Mouse (Mus musculus) hindbrain, embryonic 15.5 days (tissue): ENCODE results near the gene Fjx1. TPM values are rescaled to one million over a fixed set of nuclear protein-coding genes. Genes with fewer than 3 reads are reported as not detected.

Experiments
- ATAC-seq: fragments of 200-750 bp; cut with Nextera tagmentation; 2 replicates; pipeline ENCODE4 v1.8.0; 2017; ENCODE audit warnings: low read depth, moderate number of reproducible peaks, moderate TSS enrichment; ENCODE audit not compliant: low FRiP score
- H3K27ac ChIP-seq: fragments of 300-500 bp; sonication (generic); replicated peaks from 2 replicates; pipeline ENCODE4 v1.5.1; 2015; ENCODE audit warnings: mild to moderate bottlenecking, inconsistent platforms
- H3K27me3 ChIP-seq: fragments of 300-500 bp; sonication (generic); 2 replicates; pipeline ENCODE4 v1.6.1; 2015; ENCODE audit warnings: control low read depth, inconsistent platforms
- H3K36me3 ChIP-seq: fragments of 300-500 bp; sonication (generic); 2 replicates; pipeline ENCODE4 v1.6.1; 2015; ENCODE audit warnings: control low read depth, inconsistent platforms
- H3K4me1 ChIP-seq: fragments of 300-500 bp; sonication (generic); replicated peaks from 2 replicates; pipeline ENCODE4 v1.6.1; 2015; ENCODE audit warnings: control low read depth, inconsistent platforms
- H3K4me2 ChIP-seq: fragments of 300-500 bp; sonication (generic); 2 replicates; pipeline ENCODE4 v1.6.1; 2015; ENCODE audit warnings: moderate library complexity, mild to moderate bottlenecking, inconsistent platforms
- H3K4me3 ChIP-seq: fragments of 300-500 bp; sonication (generic); 2 replicates; pipeline ENCODE4 v1.5.1; 2015; ENCODE audit warnings: mild to moderate bottlenecking, inconsistent platforms
- H3K9ac ChIP-seq: fragments of 300-500 bp; sonication (generic); 2 replicates; pipeline ENCODE4 v1.6.1; 2015; ENCODE audit warnings: inconsistent platforms
- H3K9me3 ChIP-seq: fragments of 300-500 bp; sonication (generic); 2 replicates; pipeline ENCODE4 v1.6.1; 2016; ENCODE audit warnings: control low read depth, inconsistent platforms
- WGBS: fragments of 180-500 bp; shearing (Covaris S2); methylation state at CpG from one replicate; pipeline ENCODE4 v1.1.7; 2015; 5-methylcytosine and 5-hydroxymethylcytosine counted together
- polyA plus RNA-seq: library from polyadenylated mRNA; unstranded; fragments of >200 nt; fragmentation: Nextera tagmentation; extraction: Ambion mirVana; gene quantifications from 2 replicates; pipeline ENCODE4 v1.2.1, GENCODE M21; 2015

The Fjx1 gene
- polyA plus RNA-seq, 1 experiment from 2014 or later, result 40.1 TPM

DNA sequence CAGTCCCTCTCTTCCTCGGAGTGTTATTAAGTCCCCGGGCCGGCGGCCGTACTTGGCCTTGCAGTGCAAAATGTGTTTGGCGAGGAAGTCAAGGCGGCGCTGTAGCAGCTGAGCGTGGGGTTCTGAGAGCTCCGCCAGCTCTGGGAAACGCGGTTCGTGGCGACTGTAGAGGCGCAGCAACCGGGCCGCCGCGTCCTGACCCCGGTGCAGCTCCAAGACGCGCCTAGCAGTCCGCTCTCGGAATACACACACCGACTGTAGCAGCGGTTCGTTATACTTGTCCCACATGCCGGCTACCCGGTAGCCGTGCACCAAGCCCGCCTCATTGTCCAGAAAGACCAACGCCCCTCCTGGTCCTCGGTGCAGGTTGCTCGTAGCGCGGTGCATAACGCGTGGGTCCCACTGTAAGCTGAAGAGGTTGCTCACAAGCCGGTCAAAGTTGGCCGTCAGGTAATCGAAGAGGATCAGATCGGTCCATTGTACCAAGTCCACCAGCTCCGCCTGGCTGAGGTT, 2.0 kb downstream of the Fjx1 start:
- Histone ChIP-seq H3K9ac (peak overlapping the region; percentile 64), H3K27ac (peak overlapping the region; percentile 94), H3K36me3 (no peaks in the 10 kb centered on the region), H3K9me3 (no peaks in the 10 kb centered on the region), H3K4me1 (peaks cover 33% of the 10 kb centered on the region), H3K4me3 (peak overlapping the region; percentile 73), H3K27me3 (no peaks in the 10 kb centered on the region), H3K4me2 (peak overlapping the region; percentile 61)
- under 1% methylated on average over 43 of the region's 43 CpGs for WGBS
- ATAC-seq, result peak; percentile 32

DNA sequence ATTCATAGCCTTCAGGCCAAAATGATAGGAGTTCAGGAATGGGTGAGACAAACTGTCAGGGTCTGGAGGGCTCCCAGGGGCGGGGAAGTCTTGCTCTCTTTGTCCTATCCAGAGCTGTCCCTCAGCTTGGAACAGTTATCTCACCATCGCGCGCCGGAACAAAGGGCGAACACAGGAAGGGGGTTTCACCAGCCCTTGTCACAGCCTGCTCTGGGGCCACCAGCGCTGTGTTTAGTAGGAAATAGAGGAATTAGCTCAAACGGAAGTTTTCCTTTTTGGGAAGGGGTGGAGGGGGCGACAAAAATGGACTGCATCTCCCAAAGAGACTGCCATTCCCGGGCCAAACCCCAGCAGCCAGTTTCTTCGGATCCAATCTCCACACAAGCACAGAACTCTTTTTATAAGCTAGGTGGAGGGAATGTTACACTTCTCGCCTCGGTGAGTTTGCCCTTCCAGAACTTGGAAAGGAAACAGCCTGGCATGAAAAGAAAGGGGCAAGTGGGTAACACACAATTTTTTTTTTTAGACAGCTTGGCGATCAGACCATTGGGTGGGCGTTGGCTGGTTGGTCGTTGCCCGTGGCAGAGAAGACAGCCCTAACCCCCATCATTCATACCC, 2.6 kb downstream of the Fjx1 start:
- Histone ChIP-seq H3K36me3 (no peaks in the 10 kb centered on the region), H3K4me3 (peak overlapping the region; percentile 73), H3K4me2 (peak overlapping the region; percentile 61), H3K4me1 (peaks cover 33% of the 10 kb centered on the region), H3K27me3 (no peaks in the 10 kb centered on the region), H3K9me3 (no peaks in the 10 kb centered on the region), H3K27ac (peak overlapping the region; percentile 94), H3K9ac (peak overlapping the region; percentile 64)
- no peak for ATAC-seq
- WGBS, result under 1% methylated on average over 17 of the region's 17 CpGs

DNA sequence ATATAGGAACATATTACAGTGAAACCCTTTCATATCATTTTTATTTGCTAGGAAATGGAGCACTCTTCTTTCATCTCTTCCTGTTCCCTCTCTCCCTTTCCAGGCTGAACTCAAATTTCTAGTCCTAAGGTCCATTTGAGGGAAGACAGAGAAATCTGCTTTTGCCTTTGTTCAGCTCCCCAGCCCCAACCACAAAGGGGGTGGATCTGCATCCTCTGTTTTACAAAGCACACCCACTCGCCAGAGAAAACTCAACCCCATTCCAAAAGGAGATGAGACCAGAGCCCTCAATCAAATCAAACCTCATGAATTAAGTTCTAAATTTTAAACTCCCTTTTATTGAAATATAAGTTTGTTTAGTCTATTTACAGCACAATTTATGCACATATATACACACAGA, 3.2 kb downstream of the Fjx1 start:
- Histone ChIP-seq H3K27ac (peak overlapping the region; percentile 49; the same call in 1 of the 2 replicates), H3K27me3 (no peaks in the 10 kb centered on the region), H3K36me3 (no peaks in the 10 kb centered on the region), H3K4me3 (peak overlapping the region; percentile 73), H3K4me1 (peaks cover 33% of the 10 kb centered on the region), H3K4me2 (peak overlapping the region; percentile 61), H3K9ac (peak overlapping the region; percentile 41), H3K9me3 (no peaks in the 10 kb centered on the region)
- WGBS, result 11% methylated on average over 1 of the region's 1 CpGs
- ATAC-seq, result no peak

DNA sequence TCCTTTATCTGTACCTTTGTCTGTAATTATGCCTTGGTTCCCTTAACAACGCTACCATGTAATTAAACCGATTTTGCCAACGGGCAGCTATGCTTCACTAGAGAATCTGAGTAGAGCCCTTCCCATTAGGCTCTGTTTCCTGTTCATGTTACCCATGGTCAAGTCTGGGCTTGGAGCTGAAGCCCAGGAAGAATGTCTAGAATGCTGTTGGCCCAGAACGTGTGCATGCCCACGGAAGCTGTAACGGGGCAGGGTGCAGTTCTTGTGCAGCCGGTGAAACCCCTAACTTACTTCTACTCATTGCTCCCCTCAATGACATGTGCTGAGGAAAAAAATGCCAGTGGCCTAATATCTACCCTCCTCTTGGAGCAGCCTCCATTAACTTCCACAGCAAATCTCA, 4.5 kb downstream of the Fjx1 start:
- no peak for ATAC-seq
- Histone ChIP-seq H3K9ac (no peak overlapping the region), H3K4me2 (peak overlapping the region; percentile 61), H3K36me3 (no peaks in the 10 kb centered on the region), H3K27ac (no peak overlapping the region), H3K9me3 (no peaks in the 10 kb centered on the region), H3K27me3 (no peaks in the 10 kb centered on the region), H3K4me3 (no peak overlapping the region), H3K4me1 (peaks cover 30% of the 10 kb centered on the region)
- 64% methylated on average over 7 of the region's 7 CpGs for WGBS

DNA sequence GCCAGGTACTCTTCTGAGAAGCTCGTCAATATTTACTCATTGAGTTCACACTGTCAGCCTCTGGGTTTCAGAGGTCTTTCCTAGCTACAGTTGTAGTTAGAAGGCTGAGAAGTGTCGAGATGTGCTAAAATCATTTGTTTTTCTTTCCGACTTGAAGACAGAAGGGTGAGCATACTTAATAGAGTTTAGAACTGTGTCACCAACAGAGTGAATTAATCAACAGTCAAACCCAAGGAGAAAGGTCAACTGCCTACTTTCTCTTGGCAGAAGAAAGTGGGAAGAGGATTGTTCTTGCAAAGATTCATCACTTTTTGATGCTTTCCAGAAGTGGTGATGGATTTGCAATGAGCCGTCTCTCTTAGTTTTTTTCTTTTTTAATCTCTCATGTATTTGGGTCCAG, 5.4 kb downstream of the Fjx1 start:
- 68% methylated on average over 4 of the region's 4 CpGs for WGBS
- H3K36me3 ChIP-seq, result no peaks in the 10 kb centered on the region
- H3K4me3 ChIP-seq, result no peak overlapping the region

DNA sequence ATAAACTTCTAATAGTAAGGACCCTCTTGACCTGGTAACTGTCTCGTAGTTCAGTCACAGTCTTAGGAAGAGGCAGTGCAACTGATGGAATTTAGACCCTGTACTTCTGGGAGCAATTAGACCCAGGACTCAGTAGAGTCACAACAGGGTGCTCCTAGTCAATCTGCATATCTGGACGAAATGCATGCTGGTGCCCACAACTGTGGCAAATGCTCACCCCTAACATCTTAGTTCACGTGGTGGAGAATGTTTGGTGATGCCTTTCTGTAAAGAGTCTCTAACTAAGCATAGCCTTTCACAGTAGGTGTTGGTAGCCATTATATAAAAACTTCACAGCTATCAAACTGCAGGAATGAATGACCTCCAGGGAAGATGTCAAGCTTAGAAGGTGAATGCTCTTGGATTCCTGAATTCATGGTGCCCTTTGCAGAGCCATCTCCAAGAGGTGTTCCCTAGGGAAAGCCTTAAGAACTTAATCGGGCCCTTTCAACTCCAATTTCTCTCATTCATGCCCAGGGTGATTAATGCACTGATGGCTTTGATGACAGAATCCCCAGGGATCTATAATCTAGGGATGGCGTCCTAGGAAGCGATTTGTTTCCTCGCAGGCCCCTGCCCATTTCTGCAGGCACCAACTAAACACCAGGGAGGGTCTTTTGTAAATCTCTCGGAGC, 14.8 kb downstream of the Fjx1 start:
- no peak for ATAC-seq
- no peak overlapping the region for H3K4me3 ChIP-seq
- WGBS, result 28% methylated on average over 8 of the region's 8 CpGs
- no peaks in the 10 kb centered on the region for H3K4me1 ChIP-seq
- no peaks in the 10 kb centered on the region for H3K36me3 ChIP-seq
- H3K27me3 ChIP-seq, result no peaks in the 10 kb centered on the region
- no peak overlapping the region for H3K27ac ChIP-seq
- H3K4me2 ChIP-seq, result no peak overlapping the region
- H3K9ac ChIP-seq, result no peak overlapping the region
- H3K9me3 ChIP-seq, result no peaks in the 10 kb centered on the region

More for the DNA sequence above, 5.4 kb downstream of the Fjx1 start:
- H3K9me3 ChIP-seq, result no peaks in the 10 kb centered on the region
- H3K27me3 ChIP-seq, result no peaks in the 10 kb centered on the region
- no peak for ATAC-seq
- no peak overlapping the region for H3K27ac ChIP-seq
- no peak overlapping the region for H3K4me2 ChIP-seq
- peaks cover 22% of the 10 kb centered on the region for H3K4me1 ChIP-seq
- no peak overlapping the region for H3K9ac ChIP-seq

DNA sequence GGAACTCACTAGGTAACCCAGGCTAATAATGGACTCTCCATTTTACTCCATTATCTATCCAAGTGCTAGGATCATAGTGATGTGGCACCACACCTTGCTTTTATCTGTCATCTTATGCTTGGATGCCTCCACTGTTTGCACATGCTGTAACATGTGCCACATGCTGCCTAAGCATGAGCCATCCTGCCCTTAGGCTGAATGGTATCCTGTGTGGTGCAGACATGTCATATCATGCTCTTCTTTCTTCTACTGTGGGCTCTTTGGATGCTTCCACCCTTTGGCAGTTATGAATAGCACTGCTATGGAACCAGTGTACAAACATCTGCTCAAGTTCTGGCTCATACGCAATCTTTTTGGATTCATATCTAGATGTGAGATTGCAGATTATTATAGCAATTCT, 18.4 kb downstream of the Fjx1 start:
- Histone ChIP-seq H3K4me3 (no peak overlapping the region), H3K9ac (no peak overlapping the region), H3K4me1 (no peaks in the 10 kb centered on the region), H3K4me2 (no peak overlapping the region), H3K9me3 (no peaks in the 10 kb centered on the region), H3K27me3 (no peaks in the 10 kb centered on the region), H3K27ac (no peak overlapping the region), H3K36me3 (no peaks in the 10 kb centered on the region)
- ATAC-seq, result no peak
- WGBS, result 93% methylated on average over 1 of the region's 1 CpGs

DNA sequence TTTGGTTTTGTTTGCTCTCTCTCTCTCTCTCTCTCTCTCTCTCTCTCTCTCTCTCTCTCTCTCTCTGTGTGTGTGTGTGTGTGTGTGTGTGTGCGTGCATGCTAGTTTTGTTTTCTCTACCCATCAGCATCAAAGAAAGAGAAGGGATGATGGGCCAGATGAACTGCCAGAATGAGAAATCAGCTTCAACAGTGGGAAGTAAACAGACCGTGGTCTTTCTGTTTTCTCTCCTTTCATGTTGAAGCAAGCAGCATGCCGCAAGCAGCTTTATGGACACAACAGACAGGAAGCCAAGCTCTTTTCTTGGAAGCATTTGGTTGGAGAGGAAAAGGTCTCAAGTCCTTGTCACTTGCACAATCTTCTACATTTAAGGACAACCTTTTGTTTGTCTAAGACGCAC, 21.2 kb downstream of the Fjx1 start:
- H3K27me3 ChIP-seq, result no peaks in the 10 kb centered on the region
- no peaks in the 10 kb centered on the region for H3K9me3 ChIP-seq
- 43% methylated on average over 4 of the region's 4 CpGs for WGBS
- H3K4me2 ChIP-seq, result no peak overlapping the region
- no peak overlapping the region for H3K4me3 ChIP-seq
- no peak for ATAC-seq
- H3K27ac ChIP-seq, result no peak overlapping the region
- no peak overlapping the region for H3K9ac ChIP-seq
- H3K4me1 ChIP-seq, result no peaks in the 10 kb centered on the region
- H3K36me3 ChIP-seq, result no peaks in the 10 kb centered on the region

DNA sequence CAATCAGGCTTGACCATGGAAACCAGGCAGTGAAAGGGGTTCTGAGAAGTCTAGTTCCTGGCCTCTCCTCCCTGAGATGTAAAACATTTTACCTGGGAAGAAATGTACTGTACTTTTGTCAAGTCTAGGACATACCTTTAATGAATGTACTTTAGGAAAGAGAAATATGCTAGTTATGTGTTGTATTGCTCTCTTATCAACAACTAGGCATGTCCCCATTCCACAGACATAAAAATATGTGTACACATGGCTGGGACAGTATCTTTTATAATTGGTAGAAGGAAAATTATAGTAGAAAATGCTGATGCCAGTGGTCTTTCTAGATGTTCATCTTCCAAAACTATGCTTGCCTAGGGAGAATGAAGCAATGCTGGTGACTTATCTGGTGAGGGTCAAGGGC, 24.3 kb downstream of the Fjx1 start:
- H3K4me1 ChIP-seq, result no peaks in the 10 kb centered on the region
- no peak overlapping the region for H3K4me3 ChIP-seq
- no peaks in the 10 kb centered on the region for H3K9me3 ChIP-seq
- H3K36me3 ChIP-seq, result no peaks in the 10 kb centered on the region
- no peak overlapping the region for H3K4me2 ChIP-seq
- ATAC-seq, result no peak
- no peak overlapping the region for H3K9ac ChIP-seq
- no peaks in the 10 kb centered on the region for H3K27me3 ChIP-seq
- no peak overlapping the region for H3K27ac ChIP-seq

DNA sequence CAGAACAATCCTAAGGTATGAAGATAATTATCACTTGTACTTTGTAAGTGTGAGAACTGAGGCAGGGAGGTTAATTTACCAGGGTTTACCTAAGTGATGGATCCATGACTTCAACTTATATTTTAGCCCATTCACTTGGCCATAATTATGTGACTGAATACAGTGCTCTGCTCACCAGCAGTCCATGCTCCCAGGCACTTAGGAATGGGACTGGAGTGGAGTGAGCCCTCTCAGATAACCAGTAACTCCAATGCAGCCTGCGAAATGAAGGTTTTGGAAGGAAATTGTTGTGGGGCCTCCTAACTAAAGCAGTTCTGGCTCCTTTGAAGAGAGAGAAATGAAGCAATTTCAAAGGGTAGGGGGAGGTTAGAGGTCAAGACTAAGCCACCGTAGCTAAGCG, 25.9 kb downstream of the Fjx1 start:
- ATAC-seq, result no peak

DNA sequence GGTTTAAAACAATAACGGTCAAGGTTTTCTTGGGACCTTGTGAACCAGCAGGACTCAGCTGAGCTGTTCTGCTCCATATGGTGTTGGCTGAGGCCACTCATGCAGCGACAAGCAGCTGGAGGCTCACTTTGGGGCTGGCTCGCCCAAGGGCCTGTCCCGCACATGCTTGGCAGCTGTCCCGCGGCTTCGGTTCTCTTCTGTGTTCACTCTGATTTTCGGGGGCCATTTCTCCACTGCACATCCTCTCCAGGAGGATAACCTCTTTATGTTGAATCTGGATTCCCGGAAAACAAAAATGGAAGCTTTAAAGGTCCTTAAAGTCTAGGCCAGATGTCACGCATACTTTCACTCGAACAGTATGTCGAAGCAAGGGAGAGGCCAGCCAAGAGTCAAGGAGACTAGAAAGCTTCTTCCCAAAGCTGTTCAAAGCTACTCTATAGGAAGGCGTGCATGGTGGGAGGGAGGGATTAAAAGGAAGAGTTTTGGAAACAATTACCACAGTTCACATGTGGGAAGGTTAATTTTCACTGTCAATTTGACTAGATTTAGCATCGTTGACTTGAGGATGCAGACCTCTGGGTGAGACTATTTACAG, 36.1 kb downstream of the Fjx1 start:
- Histone ChIP-seq H3K4me1 (no peaks in the 10 kb centered on the region), H3K4me3 (no peak overlapping the region), H3K36me3 (no peaks in the 10 kb centered on the region), H3K27me3 (no peaks in the 10 kb centered on the region), H3K9me3 (no peaks in the 10 kb centered on the region), H3K27ac (no peak overlapping the region), H3K9ac (no peak overlapping the region), H3K4me2 (no peak overlapping the region)
- no peak for ATAC-seq
- WGBS, result 83% methylated on average over 14 of the region's 14 CpGs

More for the DNA sequence above, 25.9 kb downstream of the Fjx1 start:
- WGBS, result 60% methylated on average over 3 of the region's 3 CpGs
- H3K27me3 ChIP-seq, result no peaks in the 10 kb centered on the region
- H3K9me3 ChIP-seq, result no peaks in the 10 kb centered on the region
- H3K9ac ChIP-seq, result no peak overlapping the region
- no peak overlapping the region for H3K4me2 ChIP-seq
- no peaks in the 10 kb centered on the region for H3K36me3 ChIP-seq
- H3K27ac ChIP-seq, result no peak overlapping the region
- H3K4me3 ChIP-seq, result no peak overlapping the region
- no peaks in the 10 kb centered on the region for H3K4me1 ChIP-seq

DNA sequence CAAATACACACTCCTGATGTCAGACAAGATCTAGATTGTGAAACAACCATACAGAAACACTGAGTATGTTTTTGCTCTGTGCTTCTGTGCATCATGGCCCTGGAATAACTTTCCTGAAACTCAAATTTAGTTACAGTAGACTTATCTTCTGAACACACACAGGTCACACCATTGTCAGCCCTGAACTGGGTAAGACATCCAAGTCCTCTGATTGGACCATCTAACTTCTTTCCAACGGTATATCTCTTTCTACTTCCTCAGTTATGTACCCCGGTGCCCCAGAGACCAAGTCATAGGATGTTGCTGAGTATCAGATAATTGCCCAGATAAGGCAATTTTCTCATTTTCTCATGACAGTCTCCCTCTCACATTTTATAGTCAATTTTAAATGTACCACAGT, 39.6 kb downstream of the Fjx1 start:
- peaks cover 4% of the 10 kb centered on the region for H3K4me1 ChIP-seq
- ATAC-seq, result no peak
- 85% methylated on average over 2 of the region's 2 CpGs for WGBS
- no peak overlapping the region for H3K4me3 ChIP-seq
- no peak overlapping the region for H3K9ac ChIP-seq
- H3K36me3 ChIP-seq, result no peaks in the 10 kb centered on the region
- no peaks in the 10 kb centered on the region for H3K27me3 ChIP-seq
- no peak overlapping the region for H3K4me2 ChIP-seq
- no peaks in the 10 kb centered on the region for H3K9me3 ChIP-seq
- no peak overlapping the region for H3K27ac ChIP-seq
